Mouse (Mus musculus): ENCODE measurements at regions not wholly inside any gene's neighbourhood (a gene's known extent, or its start where the extent isn't known, plus 50 kb on each side); places are given as distances from the start of the nearest gene placed in this dataset.

DNA sequence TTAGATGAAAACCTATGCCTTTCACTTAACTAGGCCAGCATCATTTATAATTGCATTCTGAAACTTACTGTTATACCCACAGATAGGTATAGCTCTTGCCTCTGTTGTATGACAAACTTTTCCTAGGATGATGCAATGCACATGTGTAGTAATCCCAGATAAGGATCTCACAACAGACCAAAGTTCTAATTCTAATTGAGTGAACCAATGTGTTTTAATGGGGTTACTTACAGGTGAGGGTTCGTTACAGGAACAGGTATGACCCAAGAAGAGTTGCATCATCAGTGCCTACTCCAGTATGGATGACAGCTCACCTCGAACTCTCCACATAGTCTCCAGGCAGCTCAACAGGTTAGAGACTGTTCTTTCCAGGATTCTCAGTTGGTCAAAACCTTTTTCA, 707.4 kb downstream of the Rfpl4b start:
- no peak for TF ChIP-seq CTCF (IDR thresholded peaks at IDR 0.05)
- no peak for TF ChIP-seq EP300 (IDR thresholded peaks at IDR 0.05; ENCODE audit: insufficient read depth, low read depth, low read length)
- TF ChIP-seq POLR2A (IDR thresholded peaks at IDR 0.05; ENCODE audit: insufficient read depth, low read depth, low read length), result no peak
